Mouse (Mus musculus): ENCODE data around the gene Npas2. TPM values are rescaled to one million over a fixed set of nuclear protein-coding genes. Genes with fewer than 3 reads are reported as not detected.
A peak's percentile ranks its signal among the peaks of the same experiment; 100 is the strongest.

The Npas2 gene
- polyA plus RNA-seq, 1 experiment, result 0.91 TPM

- Histone ChIP-seq H3K36me3 (ENCODE audit: control insufficient read depth, insufficient read depth, low read length) (no peaks in the 10 kb centered on the region), H3K27ac (ENCODE audit: insufficient read depth, low read length) (no peak overlapping the region), H3K4me3 (ENCODE audit: extremely low read depth, insufficient read depth, insufficient read length) (no peak overlapping the region), H3K4me1 (ENCODE audit: control insufficient read depth, insufficient read depth, insufficient read length) (no peaks in the 10 kb centered on the region; the same call in 1 of the 2 replicates), H3K27me3 (ENCODE audit: control insufficient read depth, insufficient read depth, low read length) (no peaks in the 10 kb centered on the region)
- DNase-seq (ENCODE audit: low read depth in 1 of 2, low spot score in 2 of 2), result no peak
- no peak for TF ChIP-seq CTCF (IDR thresholded peaks at IDR 0.05; ENCODE audit: extremely low read depth, insufficient read depth, insufficient read length, insufficient replicate concordance)
- no peak for TF ChIP-seq POLR2A (IDR thresholded peaks at IDR 0.05; ENCODE audit: low read depth, low read length)
- 78% methylated on average over 9 of the region's 9 CpGs for WGBS
These were observed 44.1 kb downstream of the Npas2 start for GRCm38 (mm10) chr1:39237503-39238255.

GRCm38 (mm10) chr1:39240860-39241584 is 47.5 kb downstream of the Npas2 start:
- no peak for TF ChIP-seq CTCF (IDR thresholded peaks at IDR 0.05; ENCODE audit: extremely low read depth, insufficient read depth, insufficient read length, insufficient replicate concordance)
- no peak for TF ChIP-seq POLR2A (IDR thresholded peaks at IDR 0.05; ENCODE audit: low read depth, low read length)
- H3K36me3 ChIP-seq (ENCODE audit: control insufficient read depth, insufficient read depth, low read length), result no peaks in the 10 kb centered on the region
- H3K27ac ChIP-seq (ENCODE audit: insufficient read depth, low read length), result no peak overlapping the region
- 82% methylated on average over 6 of the region's 6 CpGs for WGBS
- no peak overlapping the region for H3K4me3 ChIP-seq (ENCODE audit: extremely low read depth, insufficient read depth, insufficient read length)
- H3K27me3 ChIP-seq (ENCODE audit: control insufficient read depth, insufficient read depth, low read length), result no peaks in the 10 kb centered on the region
- no peak for DNase-seq (ENCODE audit: low read depth in 1 of 2, low spot score in 2 of 2)
- no peaks in the 10 kb centered on the region for H3K4me1 ChIP-seq (ENCODE audit: control insufficient read depth, insufficient read depth, insufficient read length)

- 77% methylated on average over 1 of the region's 1 CpGs for WGBS
- Histone ChIP-seq H3K27ac (ENCODE audit: insufficient read depth, low read length) (no peak overlapping the region), H3K4me1 (ENCODE audit: control insufficient read depth, insufficient read depth, insufficient read length) (no peaks in the 10 kb centered on the region), H3K27me3 (ENCODE audit: control insufficient read depth, insufficient read depth, low read length) (no peaks in the 10 kb centered on the region), H3K36me3 (ENCODE audit: control insufficient read depth, insufficient read depth, low read length) (no peaks in the 10 kb centered on the region), H3K4me3 (ENCODE audit: extremely low read depth, insufficient read depth, insufficient read length) (no peak overlapping the region)
- DNase-seq (ENCODE audit: low read depth in 1 of 2, low spot score in 2 of 2), result no peak
- TF ChIP-seq CTCF (IDR thresholded peaks at IDR 0.05; ENCODE audit: extremely low read depth, insufficient read depth, insufficient read length, insufficient replicate concordance), result no peak
- TF ChIP-seq POLR2A (IDR thresholded peaks at IDR 0.05; ENCODE audit: low read depth, low read length), result no peak
These were observed 51.2 kb downstream of the Npas2 start for GRCm38 (mm10) chr1:39244726-39245125.

- WGBS, result 40% methylated on average over 7 of the region's 7 CpGs
- no peaks in the 10 kb centered on the region for H3K4me1 ChIP-seq (ENCODE audit: control insufficient read depth, insufficient read depth, insufficient read length)
- no peak for DNase-seq (ENCODE audit: low read depth in 1 of 2, low spot score in 2 of 2)
- H3K27ac ChIP-seq (ENCODE audit: insufficient read depth, low read length), result no peak overlapping the region
- no peak for TF ChIP-seq CTCF (IDR thresholded peaks at IDR 0.05; ENCODE audit: extremely low read depth, insufficient read depth, insufficient read length, insufficient replicate concordance)
- no peaks in the 10 kb centered on the region for H3K36me3 ChIP-seq (ENCODE audit: control insufficient read depth, insufficient read depth, low read length)
- H3K27me3 ChIP-seq (ENCODE audit: control insufficient read depth, insufficient read depth, low read length), result no peaks in the 10 kb centered on the region
- no peak overlapping the region for H3K4me3 ChIP-seq (ENCODE audit: extremely low read depth, insufficient read depth, insufficient read length)
These were observed 58.1 kb downstream of the Npas2 start for GRCm38 (mm10) chr1:39251679-39252078.

GRCm38 (mm10) chr1:39253771-39254170 is 60.2 kb downstream of the Npas2 start:
- no peak overlapping the region for H3K4me3 ChIP-seq (ENCODE audit: extremely low read depth, insufficient read depth, insufficient read length)
- H3K4me1 ChIP-seq (ENCODE audit: control insufficient read depth, insufficient read depth, insufficient read length), result no peaks in the 10 kb centered on the region
- H3K36me3 ChIP-seq (ENCODE audit: control insufficient read depth, insufficient read depth, low read length), result no peaks in the 10 kb centered on the region
- TF ChIP-seq POLR2A (IDR thresholded peaks at IDR 0.05; ENCODE audit: low read depth, low read length) (no peak), CTCF (IDR thresholded peaks at IDR 0.05; ENCODE audit: extremely low read depth, insufficient read depth, insufficient read length, insufficient replicate concordance) (0 out of 2 replicates have a peak, but pooled peaks have one; percentile 5)
- H3K27me3 ChIP-seq (ENCODE audit: control insufficient read depth, insufficient read depth, low read length), result no peaks in the 10 kb centered on the region
- peak in 1 of 2 experiments; percentile 4 for DNase-seq (ENCODE audit: low read depth in 1 of 2, low spot score in 2 of 2)
- WGBS, result 74% methylated on average over 4 of the region's 4 CpGs
- no peak overlapping the region for H3K27ac ChIP-seq (ENCODE audit: insufficient read depth, low read length)

GRCm38 (mm10) chr1:39256051-39256450 is 62.5 kb downstream of the Npas2 start:
- H3K27ac ChIP-seq (ENCODE audit: insufficient read depth, low read length), result no peak overlapping the region
- H3K4me1 ChIP-seq (ENCODE audit: control insufficient read depth, insufficient read depth, insufficient read length), result no peaks in the 10 kb centered on the region
- no peak for TF ChIP-seq POLR2A (IDR thresholded peaks at IDR 0.05; ENCODE audit: low read depth, low read length)
- no peak for TF ChIP-seq CTCF (IDR thresholded peaks at IDR 0.05; ENCODE audit: extremely low read depth, insufficient read depth, insufficient read length, insufficient replicate concordance)
- no peaks in the 10 kb centered on the region for H3K27me3 ChIP-seq (ENCODE audit: control insufficient read depth, insufficient read depth, low read length)
- no peaks in the 10 kb centered on the region for H3K36me3 ChIP-seq (ENCODE audit: control insufficient read depth, insufficient read depth, low read length)
- 88% methylated on average over 9 of the region's 9 CpGs for WGBS
- no peak overlapping the region for H3K4me3 ChIP-seq (ENCODE audit: extremely low read depth, insufficient read depth, insufficient read length)
- DNase-seq (ENCODE audit: low read depth in 1 of 2, low spot score in 2 of 2), result no peak

All from spleen, adult 2 months (tissue).